Mouse (Mus musculus): ENCODE measurements around the gene Zbtb3.
"Not testable (repeated sequence)": the region's sequence is repeated elsewhere in the genome, so short reads cannot be mapped to it uniquely, and the experiment has no call there.

Gene Zbtb3

DNA sequence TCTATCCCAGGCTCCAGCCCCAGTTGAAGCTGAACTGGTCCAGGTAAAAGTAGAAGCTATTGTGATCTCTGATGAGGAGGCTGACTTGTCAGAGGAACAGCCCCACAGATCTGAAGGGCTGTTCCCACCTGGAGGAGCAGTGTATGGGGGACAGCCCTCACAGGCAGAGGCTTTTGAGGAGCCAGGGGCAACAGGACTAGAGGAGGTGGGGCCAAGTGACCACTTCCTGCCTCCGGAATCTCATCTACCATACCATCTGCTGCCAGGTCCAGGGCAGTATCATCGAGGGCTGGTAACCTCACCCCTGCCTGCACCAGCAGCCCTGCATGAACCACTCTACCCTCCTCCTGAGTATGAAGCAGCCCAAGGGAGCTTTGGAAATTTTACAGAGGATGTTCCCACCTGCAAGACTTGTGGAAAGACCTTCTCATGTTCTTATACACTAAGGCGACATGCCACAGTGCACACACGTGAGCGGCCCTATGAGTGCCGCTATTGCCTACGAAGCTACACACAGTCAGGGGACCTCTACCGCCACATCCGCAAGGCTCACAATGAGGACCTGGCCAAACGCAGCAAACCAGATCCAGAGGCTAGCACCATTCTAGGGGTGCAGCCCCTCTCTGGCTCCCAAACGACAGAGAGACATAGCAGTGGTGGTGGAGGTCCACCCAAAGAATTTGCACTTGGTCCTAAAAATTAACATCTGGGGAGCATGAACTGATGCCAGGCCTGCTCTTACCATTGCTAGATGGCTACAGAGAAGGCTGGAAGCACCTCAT is 1.7 kb downstream of the Zbtb3 start:
- no peak for DNase-seq

DNA sequence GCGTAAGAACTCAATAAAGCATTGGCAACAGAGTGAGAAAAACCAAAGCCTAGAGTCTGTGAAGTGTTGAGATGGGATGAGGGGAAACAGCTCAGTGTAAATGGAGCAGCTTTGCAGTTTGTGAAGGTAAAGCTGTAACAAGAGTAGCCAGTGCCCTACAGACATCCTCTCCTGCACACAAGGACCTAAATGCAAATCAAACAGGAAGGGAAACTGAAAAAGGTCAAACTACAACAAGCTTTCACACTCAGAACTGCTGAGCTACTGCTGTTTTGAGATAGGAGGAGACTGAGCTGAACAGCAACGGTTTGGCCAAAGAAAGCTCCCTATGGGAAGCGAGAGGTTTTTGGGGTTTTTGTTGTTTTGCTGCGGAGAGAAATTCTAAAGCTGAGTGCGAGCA is 4.5 kb downstream of the Zbtb3 start:
- DNase-seq, result no peak

DNA sequence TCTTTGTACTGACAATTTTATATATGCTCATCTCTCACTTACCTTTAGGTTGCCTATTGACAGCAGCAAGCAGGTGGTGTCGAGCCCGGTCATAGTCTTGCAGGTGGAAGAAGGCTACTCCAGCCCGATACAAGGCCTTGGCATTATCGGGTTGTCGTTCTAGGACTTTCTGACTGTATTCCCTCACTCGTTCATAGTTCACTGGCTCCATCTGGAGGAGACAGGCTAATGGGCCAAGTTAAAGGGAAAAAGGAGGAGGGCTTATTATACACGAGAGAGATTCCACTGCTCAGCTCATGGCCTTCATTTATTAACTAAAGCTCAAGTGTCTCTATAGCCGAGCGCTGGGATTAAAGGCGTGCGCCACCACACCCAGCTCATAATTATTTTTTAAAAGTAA is 13.5 kb downstream of the Zbtb3 start:
- peak in 1 of 2 experiments; percentile 60 for DNase-seq

DNA sequence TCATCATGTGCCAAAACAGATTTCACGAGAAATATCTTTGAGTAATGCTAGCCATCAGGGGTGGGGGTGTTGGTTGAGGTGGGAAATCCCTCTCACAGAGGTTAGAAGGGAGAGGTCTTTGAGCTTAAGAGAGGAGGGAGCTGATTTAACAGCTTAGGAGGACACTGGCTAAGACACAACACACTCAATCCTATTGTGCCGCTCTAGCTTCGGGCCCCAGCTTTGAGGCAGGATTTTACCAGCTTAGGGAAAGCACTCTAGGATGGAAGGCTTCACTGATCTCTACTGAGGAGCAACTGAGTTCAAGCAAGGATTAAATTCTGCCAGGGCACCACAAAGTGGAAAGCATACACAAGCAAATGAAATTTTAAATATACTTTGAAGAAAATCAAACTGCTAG is 14.6 kb downstream of the Zbtb3 start:
- no peak for DNase-seq

DNA sequence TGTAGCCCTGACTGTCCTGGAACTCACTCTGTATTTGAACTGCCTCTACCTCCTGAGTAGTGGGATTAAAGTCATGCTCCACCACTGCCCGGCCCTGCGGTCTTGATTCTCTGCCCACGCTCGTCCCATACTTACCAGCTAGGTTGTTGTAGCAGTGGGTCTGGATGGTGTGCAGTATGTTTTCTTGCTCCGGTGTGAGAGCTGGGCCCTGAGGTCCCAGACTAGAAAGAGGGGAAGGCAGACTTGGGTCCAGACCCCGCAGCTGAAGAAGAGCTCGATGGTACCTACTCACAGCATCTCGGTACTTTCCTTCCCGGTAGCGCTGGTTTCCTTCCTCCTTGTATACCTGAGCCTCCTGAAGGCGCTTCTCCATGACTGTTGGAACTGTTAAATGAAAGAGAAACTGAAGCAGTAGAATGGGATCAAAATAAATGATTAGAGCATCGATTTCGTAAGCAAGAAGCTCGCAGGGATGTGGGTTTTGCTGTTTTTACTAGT is 16.0 kb downstream of the Zbtb3 start:
- no peak for DNase-seq

DNA sequence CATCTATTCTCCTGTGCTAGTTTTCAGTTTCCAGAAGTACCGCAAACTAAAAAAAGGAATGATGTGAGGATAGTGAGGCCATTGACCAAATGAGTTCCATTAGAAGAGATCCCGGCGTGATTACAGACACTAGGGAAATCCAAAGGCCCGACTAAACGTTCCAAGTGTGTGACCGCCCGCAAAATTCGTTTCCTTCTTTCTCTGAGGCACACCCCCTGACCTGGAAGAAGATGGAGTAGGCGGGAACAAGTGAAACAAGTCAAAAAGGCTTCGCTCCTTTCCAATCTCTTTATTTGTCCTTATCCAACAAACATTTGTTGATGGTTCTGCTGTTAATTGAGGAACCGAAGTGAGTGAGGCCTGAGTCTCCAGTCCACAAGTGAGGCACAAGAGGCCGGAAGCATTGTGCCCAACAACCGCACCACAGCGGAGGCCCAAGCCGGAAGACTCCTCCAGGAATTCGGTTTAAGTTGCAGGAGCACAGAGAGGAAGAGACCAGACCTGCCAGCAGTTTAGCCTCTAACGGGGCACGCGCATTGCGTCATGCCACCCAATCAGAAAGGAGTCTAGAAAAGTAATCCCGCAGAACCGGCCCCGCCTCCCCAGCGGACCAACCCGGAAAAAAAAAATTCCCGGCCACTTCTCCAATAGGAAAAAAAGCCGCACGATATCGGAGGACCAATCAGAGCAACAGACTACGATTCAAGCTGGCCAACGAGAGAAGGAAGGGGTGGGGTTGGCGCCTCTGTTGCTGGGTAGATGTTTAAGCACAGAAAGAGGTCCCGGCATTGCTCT is 16.6 kb downstream of the Zbtb3 start, which contains the start of gene Ttc9c:
Gene Ttc9c, minus strand, starts transcription at position 533 of the 795 bp plus-strand sequence.
- DNase-seq, result peak; percentile 98 to 99

DNA sequence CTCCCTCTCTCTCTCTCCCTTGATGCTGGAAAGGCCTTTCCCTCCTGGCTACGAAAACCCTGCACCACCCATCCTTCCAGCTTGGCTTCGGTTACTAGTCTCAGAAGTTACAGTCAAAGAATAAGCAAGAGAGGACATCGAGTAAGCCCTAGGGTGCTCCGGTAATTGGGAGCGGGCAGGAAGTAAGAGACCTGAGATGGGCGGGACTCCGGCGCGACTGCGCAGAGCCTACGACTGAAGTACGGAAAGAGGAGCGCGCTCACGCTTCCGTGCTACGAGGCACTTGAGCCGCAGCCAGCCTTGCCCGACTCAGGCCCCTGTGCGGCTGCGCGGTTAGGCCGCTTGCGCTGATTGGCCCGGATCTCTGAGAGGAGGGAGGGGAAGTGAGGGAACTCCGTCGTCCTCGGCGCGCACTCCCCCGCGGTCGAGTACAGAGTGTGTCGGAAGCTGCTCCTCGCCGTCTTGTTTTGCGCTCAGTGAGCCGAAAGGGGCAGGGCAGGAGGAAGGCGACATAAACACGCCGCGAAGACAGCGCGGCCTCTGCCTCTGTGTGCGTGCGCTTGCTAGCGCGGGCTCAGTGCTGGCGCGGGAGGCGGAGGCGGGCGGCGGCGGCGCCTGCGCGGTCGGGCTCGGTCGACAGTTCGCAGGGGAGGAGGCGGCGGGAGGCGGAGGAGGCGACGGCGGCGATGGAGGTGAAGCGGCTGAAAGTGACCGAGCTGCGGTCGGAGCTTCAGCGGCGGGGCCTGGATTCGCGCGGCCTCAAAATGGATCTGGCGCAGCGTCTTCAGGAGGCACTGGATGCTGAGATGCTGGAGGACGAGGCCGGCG is 17.5 kb downstream of the Zbtb3 start, which contains the start of gene Hnrnpul2:
Gene Hnrnpul2, plus strand, starts transcription at position 415 of the 828 bp plus-strand sequence.
- peak; percentile 98 to 99 for DNase-seq

DNA sequence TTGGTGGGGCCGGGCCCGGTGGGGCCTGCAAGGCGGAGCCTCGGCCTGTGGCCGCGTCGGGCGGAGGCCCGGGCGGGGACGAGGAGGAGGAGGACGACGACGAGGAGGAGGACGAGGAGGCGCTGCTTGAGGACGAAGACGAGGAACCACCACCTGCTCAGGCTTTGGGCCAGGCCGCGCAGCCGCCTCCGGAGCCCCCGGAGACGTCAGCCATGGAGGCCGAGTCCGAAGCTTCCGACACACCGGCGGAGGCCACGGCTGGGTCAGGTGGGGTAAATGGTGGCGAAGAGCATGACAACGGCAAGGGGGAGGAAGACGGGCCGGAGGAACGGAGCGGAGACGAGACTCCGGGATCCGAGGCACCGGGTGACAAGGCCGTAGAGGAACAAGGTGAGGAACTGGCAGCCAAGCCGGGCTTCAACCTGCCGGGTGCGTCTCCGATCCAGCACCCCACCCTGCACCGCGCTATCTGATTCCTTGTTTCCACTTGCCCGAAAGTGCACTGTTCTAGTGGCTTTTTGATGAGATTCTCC is 18.1 kb downstream of the Zbtb3 start:
- DNase-seq, result no peak

DNA sequence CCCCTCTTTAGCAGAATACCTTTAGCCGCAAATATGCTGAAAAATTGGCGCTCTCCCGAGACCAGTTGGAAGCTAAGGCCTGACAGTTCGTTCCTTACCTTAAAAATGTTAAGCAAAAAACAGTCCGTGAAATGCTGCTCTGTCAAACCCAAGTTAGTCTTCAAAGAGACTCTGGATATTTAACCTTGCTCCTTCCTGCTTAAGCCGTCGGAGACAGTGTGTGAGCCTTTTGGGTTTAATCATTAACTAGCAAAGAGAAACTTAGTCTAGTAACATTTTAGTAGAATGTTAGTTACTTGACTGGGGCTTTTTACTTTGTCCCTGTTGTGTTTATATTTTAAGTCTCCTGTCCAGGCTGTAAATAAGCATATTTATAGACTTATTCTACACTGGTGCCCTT is 18.8 kb downstream of the Zbtb3 start:
- peak; percentile 65 to 74 for DNase-seq

DNA sequence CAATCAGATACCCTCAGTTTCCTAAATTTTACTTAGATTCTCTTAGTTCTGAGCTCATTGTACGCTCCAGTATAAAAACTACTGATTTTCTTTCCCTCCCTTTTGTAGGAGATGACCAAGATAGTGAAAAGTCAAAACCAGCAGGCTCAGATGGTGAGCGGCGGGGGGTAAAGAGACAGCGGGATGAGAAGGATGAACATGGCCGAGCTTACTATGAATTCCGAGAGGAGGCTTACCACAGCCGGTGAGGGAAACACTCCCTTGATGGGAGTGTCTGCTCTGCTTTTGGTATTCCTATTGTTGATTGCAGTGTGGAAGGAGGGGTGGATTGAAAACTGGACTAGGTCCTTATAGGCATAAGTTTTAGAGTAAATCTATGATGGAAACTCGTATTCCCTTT is 20.3 kb downstream of the Zbtb3 start:
- no peak for DNase-seq

DNA sequence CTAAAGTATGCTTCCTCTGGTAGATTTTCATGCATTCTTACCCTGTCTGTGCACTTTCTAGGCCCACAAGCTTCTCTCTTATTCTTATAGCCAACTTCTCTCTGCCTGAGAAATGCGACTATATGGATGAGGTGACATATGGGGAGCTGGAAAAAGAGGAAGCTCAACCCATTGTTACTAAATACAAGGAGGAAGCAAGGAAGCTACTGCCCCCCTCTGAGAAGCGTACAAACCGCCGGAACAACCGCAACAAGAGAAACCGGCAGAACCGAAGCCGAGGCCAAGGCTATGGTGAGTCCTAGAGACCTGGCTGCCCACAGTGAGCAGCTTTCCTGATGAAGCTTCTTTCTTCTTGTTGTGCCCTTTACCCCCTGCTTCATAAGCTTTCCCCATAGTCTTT is 27.3 kb downstream of the Zbtb3 start, which contains the start of gene AC129217.1:
Gene AC129217.1, plus strand, starts transcription at position 114 of the 400 bp plus-strand sequence.
- no peak for DNase-seq

DNA sequence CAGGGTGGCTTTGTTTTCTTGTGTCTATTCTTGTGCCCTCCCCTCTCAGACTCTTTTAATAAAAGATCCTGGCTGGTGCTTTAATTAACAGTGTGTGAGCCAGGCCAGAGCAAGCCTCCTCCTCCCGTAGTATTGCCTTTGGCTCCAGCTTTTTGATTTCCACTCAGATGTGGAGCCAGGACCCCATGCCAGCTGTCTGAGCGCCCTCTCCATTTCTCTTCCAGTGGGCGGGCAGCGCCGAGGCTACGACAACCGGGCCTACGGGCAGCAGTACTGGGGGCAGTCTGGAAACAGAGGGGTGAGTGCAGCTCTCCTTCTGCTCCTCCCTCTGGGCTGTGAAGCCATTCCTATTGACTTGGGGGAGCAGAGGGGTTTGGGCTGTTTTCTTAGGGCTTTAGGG is 28.3 kb downstream of the Zbtb3 start:
- DNase-seq, result no peak

DNA sequence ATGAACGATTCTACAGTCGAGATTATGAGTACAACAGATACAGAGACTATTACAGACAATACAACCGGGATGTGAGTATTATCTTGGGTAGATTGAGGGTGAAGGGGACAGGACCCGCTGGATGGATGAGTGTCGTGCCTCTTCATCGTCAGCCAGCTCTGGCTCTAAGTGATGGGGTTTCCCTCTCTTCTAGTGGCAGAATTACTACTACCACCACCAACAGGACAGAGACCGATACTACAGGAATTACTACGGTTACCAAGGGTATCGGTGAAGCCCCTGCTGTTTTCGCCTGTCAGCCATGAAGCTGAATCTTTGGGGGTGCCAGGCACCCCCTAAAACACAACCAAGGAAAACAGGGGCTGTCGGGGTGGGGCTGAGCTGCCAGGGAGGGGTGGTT is 28.9 kb downstream of the Zbtb3 start:
- no peak for DNase-seq

DNA sequence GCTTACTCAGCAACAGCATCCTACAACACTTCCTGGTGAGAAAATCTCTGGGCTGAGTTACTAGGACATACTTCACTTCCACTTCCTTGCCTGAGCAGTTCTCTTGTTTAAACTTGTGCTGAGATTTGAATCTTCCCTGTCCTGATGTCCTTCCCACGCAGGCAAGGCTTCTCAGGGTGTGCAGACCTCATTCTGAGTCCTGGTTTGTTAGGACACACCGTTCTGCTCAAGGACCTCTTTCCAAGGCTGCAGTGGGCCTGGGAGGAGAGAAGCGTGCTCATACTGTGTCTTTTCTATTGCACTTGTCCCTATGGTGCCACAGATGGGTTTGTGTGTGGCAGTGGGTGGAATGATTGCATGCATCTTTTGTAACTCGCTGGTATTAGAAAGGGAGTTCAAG is 30.6 kb downstream of the Zbtb3 start:
- no peak for DNase-seq

DNA sequence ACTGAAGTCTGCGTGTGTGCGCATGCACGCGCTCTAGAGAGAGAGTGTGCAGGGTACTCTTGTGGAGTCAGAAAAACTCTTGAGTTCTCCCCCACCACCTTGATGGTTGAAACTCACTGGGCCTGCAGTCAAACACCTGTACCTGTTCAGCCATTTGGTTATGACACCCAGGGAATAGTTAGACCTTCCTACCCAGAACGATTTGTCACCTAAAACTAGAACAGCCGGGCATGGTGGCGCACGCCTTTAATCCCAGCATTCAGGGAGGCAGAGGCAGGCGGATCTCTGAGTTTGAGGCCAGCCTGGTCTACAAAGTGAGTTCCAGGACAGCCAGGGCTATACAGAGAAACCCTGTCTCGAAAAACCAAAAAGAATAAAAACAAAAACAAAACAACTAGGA is 34.0 kb downstream of the Zbtb3 start:
- DNase-seq, result not testable (repeated sequence)

DNA sequence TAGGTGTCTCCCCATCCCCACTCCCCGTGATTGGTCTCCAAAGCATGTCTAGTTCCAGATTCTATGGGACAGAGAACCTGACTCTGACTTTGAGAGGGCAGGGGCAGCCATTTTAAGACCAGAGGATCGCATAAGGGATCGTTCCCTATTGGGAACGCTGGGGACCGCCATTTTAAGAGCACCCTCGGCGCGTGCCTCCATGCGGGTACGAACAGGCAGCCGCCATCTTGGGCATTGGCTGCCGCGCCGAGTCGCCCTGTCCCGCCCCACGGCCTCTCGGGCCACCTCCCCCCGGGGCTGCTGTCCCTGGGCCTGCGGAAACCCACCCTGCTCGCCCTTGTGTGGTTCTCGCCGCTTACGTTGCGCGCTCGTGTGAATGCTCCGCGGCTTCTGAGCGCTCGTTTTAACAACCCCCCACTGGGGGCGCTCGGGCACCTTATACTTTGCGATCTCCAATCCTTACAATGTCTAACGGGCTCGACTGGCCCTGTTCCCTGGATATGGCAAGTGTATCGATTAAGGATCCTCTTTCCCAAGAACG is 35.0 kb downstream of the Zbtb3 start, which contains the start of gene Bscl2:
Gene Bscl2, plus strand, starts transcription at position 217 of the 541 bp plus-strand sequence.
- DNase-seq, result peak; percentile 73 to 86

DNA sequence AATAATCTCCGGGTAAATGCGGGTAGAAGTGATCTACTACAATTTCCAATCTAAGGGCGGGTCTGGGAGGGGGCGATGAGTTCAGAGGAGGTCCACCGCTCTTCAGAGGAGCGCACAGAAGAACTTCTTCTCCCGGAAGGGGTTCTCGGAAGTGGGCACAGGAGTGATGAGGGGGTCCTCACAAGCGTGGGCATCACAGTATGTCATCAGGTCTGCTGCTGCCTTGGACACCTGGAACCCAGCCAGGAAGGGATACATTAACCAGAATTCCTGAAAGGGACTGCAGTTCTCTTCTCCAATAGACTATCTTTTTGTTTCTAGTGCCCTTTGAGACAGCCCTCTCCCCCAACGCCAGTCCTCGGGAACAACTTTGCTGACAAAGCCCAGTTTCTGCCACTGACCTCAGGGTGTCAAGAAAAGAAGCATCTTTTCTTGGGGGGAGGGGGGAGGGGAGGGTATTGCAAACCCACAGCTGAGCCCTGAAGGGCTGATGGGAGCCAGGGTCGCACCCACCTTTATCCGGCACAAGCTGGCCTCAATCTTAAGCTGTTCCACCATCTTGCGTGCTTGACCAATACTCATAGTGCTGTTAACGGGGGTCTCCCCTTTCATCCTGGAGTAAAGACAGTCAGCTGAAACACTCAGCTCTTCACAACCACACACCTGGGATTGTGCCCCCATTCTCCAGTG is 35.8 kb downstream of the Zbtb3 start:
- DNase-seq, result peak; percentile 73 to 76

DNA sequence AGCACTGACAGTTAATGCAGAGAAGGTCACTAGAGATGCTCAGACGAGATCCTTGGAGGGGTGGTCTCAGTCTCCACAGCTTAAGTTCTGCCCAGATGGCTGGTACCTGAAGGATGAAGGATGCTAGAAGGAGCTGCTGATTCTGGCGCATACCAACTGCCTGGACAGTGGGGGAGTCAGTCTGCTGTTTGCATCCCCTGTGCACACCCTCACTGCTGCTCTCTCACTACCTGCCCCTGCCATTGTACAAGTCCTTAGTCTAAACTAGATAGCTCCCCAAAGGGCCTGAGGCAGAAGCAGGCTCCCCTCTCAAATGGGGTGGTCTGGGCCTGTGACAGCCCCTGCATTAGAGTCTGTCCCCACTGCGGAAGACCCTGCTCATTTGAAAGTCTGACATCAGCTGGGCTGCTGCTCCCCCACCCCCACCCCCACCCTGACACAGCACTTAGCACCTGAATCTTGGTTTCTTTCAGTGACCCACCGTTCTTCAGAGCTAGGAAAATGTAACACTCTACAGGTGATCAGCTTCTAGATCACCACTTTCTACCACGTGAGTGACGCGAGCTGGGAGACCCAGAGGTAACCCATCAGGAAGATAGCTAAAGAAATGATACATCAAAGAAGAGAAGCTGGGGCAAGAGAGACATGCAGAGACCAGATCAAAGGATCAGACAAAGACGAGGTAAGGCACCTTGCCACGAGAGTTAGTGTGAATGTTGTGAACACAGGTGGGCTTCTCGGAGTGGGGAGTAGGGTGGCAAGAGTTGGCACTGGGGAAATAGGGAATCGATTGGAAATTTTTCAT is 37.0 kb downstream of the Zbtb3 start, which contains the start of gene Gng3:
Gene Gng3, minus strand, starts transcription at position 92 of the 805 bp plus-strand sequence.
- DNase-seq, result no peak

DNA sequence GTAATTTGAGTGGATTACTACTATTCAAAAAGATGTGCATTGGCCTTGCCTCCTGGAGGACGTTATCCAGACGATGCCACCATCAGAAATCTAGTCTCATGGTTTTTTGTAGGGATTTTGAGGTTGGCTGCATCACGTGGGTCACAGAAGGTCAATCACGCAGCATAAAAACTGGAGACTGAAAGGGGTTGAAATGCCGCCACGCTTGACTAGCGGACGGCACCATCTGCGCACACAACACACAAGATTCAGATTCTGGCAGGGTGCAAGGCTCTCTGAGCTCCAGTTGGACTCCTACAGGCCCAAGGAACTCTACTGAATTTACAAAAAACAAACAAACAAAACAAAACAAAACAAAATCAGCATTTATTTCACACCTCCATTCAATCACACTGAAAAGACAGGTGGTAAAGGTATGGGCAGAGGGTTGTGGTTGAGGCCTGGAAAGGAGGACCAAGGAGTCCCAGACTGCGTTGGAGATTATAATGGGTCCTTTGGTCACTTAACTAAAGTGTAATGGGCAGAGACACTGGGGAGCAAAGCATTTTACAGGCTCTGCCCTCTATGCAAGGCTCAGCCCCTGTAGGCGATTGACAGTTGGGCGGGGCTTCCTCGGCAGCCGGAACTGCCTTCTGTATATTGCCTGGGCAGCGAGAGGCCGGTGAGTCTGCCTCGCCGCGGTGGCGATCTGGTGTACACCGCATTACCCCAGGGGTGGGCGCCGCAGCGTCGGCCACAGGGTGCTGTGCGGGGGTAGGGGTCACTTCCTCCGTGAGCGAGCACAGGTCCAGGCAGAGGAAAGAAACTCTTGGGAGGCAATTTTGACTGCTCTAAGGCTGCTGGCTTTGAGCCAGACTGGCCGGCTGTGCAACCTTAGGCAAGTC is 37.8 kb downstream of the Zbtb3 start:
- DNase-seq, result peak; percentile 79 to 86

Measured in kidney, adult 8-10 months (tissue).